ENCODE assay signal across 27 mouse cellular contexts in genomic region chr15:10499593-10499992, GRCm38 (mm10). TPM values are rescaled to one million over a fixed set of nuclear protein-coding genes. Genes with fewer than 3 reads are reported as not detected.
"Had no signal": no experiment of that assay in that cellular context is flagged by ENCODE, and none has a peak within 500 bp of the region (broad histone marks: within the 10 kb centered on the region; RNA-seq: fewer than 3 reads in every experiment).

No protein-coding gene starts in this region.

- H3K9ac ChIP-seq: lung, embryonic 14.5 days; midbrain, embryonic 12.5 days; neural tube, embryonic 13.5 days; neural tube, embryonic 15.5 days had no signal

- DNase-seq: lung, adult 18-20 months; lung, embryonic 14.5 days; lung, postnatal 10 days; lung, postnatal 4 days; midbrain, embryonic 14.5 days; retina, postnatal 1 day; right cerebral cortex, adult 18-20 months; right cerebral cortex, postnatal 25 days; right cerebral cortex, postnatal 4 days; spleen, adult 18-20 months; thymus, adult 18-20 months; thymus, postnatal 14 days; thymus, postnatal 36 days had no signal

- H3K27me3 ChIP-seq: midbrain, embryonic 12.5 days; neural tube, embryonic 13.5 days; neural tube, embryonic 15.5 days had no signal

- H3K4me1 ChIP-seq: midbrain, embryonic 10.5 days; midbrain, embryonic 12.5 days; neural tube, embryonic 13.5 days; neural tube, embryonic 15.5 days had no signal

- ATAC-seq: midbrain, embryonic 16.5 days had no signal

- H3K9me3 ChIP-seq: megakaryocyte, embryonic 14.5 days; midbrain, embryonic 10.5 days; midbrain, embryonic 12.5 days; neural tube, embryonic 13.5 days; neural tube, embryonic 15.5 days had no signal

- H3K4me3 ChIP-seq: megakaryocyte, embryonic 14.5 days; midbrain, embryonic 10.5 days; midbrain, embryonic 12.5 days; myocyte; neural tube, embryonic 13.5 days; neural tube, embryonic 15.5 days had no signal

- H3K27ac ChIP-seq: midbrain, embryonic 10.5 days; midbrain, embryonic 12.5 days; neural tube, embryonic 13.5 days; neural tube, embryonic 15.5 days had no signal

RNA-seq across cellular contexts. Expression of gene Ttc23l, which starts 58.9 kb away (rescaled TPM):
- polyA plus RNA-seq: liver, embryonic 16.5 days; lung, embryonic 14.5 days; lung, embryonic 16.5 days; midbrain, embryonic 10.5 days; midbrain, embryonic 12.5 days; midbrain, embryonic 14.5 days; myocyte; neural tube, embryonic 11.5 days; neural tube, embryonic 13.5 days; neural tube, embryonic 15.5 days; small intestine, adult 2 months; stomach, embryonic 14.5 days; stomach, embryonic 16.5 days; thymus, postnatal 0 days had no signal
